Mouse (Mus musculus) forebrain, embryonic 16.5 days (tissue): ENCODE results near the gene Cux1. TPM values are rescaled to one million over a fixed set of nuclear protein-coding genes. Genes with fewer than 3 reads are reported as not detected.
A peak's percentile ranks its signal among the peaks of the same experiment; 100 is the strongest.

Experiments used
- ATAC-seq: fragments of 200-750 bp; cut with Nextera tagmentation; 2 replicates; pipeline ENCODE4 v1.8.0; 2017; ENCODE audit warnings: mild to moderate bottlenecking, moderate library complexity
- H3K27ac ChIP-seq: fragments of 300-500 bp; sonication (generic); 2 replicates; pipeline ENCODE4 v1.5.1; 2014; ENCODE audit warnings: low read length, control low read depth
- H3K27me3 ChIP-seq: fragments of 300-500 bp; sonication (generic); replicated peaks from 2 replicates; pipeline ENCODE4 v1.6.1; 2014; ENCODE audit warnings: low read length; ENCODE audit not compliant: control insufficient read depth, insufficient read depth
- H3K36me3 ChIP-seq: fragments of 300-500 bp; sonication (generic); 2 replicates; pipeline ENCODE4 v1.6.1; 2014; ENCODE audit not compliant: control insufficient read depth, insufficient read depth
- H3K4me1 ChIP-seq: fragments of 300-500 bp; sonication (generic); replicated peaks from 2 replicates; pipeline ENCODE4 v1.6.1; 2014; ENCODE audit warnings: low read length; ENCODE audit not compliant: control insufficient read depth, insufficient read depth
- H3K4me2 ChIP-seq: fragments of 300-500 bp; sonication (generic); 2 replicates; pipeline ENCODE4 v1.6.1; 2014; ENCODE audit warnings: mild to moderate bottlenecking, low read length, control low read depth
- H3K4me3 ChIP-seq: fragments of 300-500 bp; sonication (generic); replicated peaks from 2 replicates; pipeline ENCODE4 v1.5.1; 2014; ENCODE audit warnings: mild to moderate bottlenecking, low read length, control low read depth
- H3K9ac ChIP-seq: fragments of 300-500 bp; sonication (generic); replicated peaks from 2 replicates; pipeline ENCODE4 v1.6.1; 2014; ENCODE audit warnings: low read depth, low read length, control low read depth
- H3K9me3 ChIP-seq: fragments of 300-500 bp; sonication (generic); 2 replicates; pipeline ENCODE4 v1.6.1; 2016; ENCODE audit warnings: low read length; ENCODE audit not compliant: control insufficient read depth
- WGBS: fragments of 180-500 bp; shearing (Covaris S2); extraction: QIAGEN DNeasy Blood & Tissue Kit; methylation state at CpG from one replicate; pipeline ENCODE4 v1.1.7; 2014; 5-methylcytosine and 5-hydroxymethylcytosine counted together
- polyA plus RNA-seq: library from polyadenylated mRNA; unstranded; fragments of >200 nt; fragmentation: Nextera tagmentation; extraction: Ambion mirVana; gene quantifications from 2 replicates; pipeline ENCODE4 v1.2.1, GENCODE M21; 2015

The Cux1 gene
- polyA plus RNA-seq, 1 experiment from 2014 or later = 138 TPM

- 86% methylated on average over 3 of the region's 3 CpGs for WGBS
- H3K36me3 ChIP-seq = no peaks in the 10 kb centered on the region
- H3K9ac ChIP-seq = no peak overlapping the region
- H3K27ac ChIP-seq = no peak overlapping the region
- no peak overlapping the region for H3K4me2 ChIP-seq
- no peaks in the 10 kb centered on the region for H3K9me3 ChIP-seq
- no peak overlapping the region for H3K4me3 ChIP-seq
- H3K27me3 ChIP-seq = no peaks in the 10 kb centered on the region
- no peak for ATAC-seq
- H3K4me1 ChIP-seq = peaks cover 3% of the 10 kb centered on the region; the same call in 1 of the 2 replicates
Observed at GRCm38 (mm10) chr5:136521656-136522055, 45.6 kb downstream of the Cux1 start.

DNA sequence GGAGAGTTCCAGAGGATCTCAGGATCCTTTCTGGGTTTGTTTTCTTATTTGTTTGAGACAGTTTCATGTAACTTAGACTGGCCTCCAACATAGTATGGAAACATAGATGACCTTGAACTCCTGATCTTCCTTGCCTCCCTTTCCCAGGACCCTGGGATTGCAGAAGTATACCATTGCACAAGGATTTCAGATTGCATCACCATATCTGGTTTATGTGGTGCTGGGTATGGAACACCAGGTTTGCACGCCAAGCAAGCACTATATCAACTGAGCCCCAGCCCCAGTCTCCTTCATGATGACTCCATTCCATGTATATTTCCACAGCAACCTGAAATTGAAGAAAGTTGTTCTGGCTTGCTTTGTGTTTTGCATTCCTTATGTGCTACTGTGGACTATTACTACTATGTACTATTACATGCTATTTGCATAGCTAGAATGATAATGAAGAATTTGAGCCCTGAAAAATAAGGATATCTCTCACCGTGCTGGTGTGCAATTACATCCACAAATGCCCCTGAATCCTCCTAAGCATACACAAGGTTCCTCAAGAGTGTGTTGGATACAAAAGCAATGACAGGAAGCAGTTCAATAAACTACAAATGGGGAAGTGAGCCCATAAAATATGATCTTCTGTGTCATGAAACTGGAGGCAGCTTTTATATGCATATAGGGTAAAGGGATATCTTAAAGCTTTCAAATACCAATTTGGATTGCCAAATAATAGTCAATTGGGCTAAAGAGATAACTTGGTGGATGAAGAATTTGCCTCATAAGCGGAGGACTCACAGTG lies 48.4 kb downstream of the Cux1 start:
- Histone ChIP-seq H3K4me1 (peaks cover 6% of the 10 kb centered on the region), H3K9me3 (no peaks in the 10 kb centered on the region), H3K27me3 (no peaks in the 10 kb centered on the region), H3K9ac (no peak overlapping the region), H3K27ac (no peak overlapping the region), H3K4me3 (no peak overlapping the region), H3K36me3 (no peaks in the 10 kb centered on the region), H3K4me2 (no peak overlapping the region)
- WGBS = 96% methylated on average over 3 of the region's 3 CpGs
- no peak for ATAC-seq

- Histone ChIP-seq H3K9ac (no peak overlapping the region), H3K36me3 (no peaks in the 10 kb centered on the region), H3K4me2 (no peak overlapping the region), H3K4me3 (no peak overlapping the region), H3K9me3 (no peaks in the 10 kb centered on the region), H3K27me3 (no peaks in the 10 kb centered on the region), H3K4me1 (peaks cover 8% of the 10 kb centered on the region), H3K27ac (no peak overlapping the region)
- no peak for ATAC-seq
- WGBS = 49% methylated on average over 2 of the region's 2 CpGs
Observed at GRCm38 (mm10) chr5:136517510-136517909, 49.8 kb downstream of the Cux1 start.

GRCm38 (mm10) chr5:136516593-136516992 lies 50.7 kb downstream of the Cux1 start:
- H3K36me3 ChIP-seq = no peaks in the 10 kb centered on the region
- WGBS = 92% methylated on average over 3 of the region's 3 CpGs
- no peak overlapping the region for H3K9ac ChIP-seq
- no peaks in the 10 kb centered on the region for H3K27me3 ChIP-seq
- no peak overlapping the region for H3K4me2 ChIP-seq
- H3K9me3 ChIP-seq = no peaks in the 10 kb centered on the region
- peaks cover 11% of the 10 kb centered on the region for H3K4me1 ChIP-seq
- ATAC-seq = no peak
- H3K4me3 ChIP-seq = no peak overlapping the region
- H3K27ac ChIP-seq = no peak overlapping the region

DNA sequence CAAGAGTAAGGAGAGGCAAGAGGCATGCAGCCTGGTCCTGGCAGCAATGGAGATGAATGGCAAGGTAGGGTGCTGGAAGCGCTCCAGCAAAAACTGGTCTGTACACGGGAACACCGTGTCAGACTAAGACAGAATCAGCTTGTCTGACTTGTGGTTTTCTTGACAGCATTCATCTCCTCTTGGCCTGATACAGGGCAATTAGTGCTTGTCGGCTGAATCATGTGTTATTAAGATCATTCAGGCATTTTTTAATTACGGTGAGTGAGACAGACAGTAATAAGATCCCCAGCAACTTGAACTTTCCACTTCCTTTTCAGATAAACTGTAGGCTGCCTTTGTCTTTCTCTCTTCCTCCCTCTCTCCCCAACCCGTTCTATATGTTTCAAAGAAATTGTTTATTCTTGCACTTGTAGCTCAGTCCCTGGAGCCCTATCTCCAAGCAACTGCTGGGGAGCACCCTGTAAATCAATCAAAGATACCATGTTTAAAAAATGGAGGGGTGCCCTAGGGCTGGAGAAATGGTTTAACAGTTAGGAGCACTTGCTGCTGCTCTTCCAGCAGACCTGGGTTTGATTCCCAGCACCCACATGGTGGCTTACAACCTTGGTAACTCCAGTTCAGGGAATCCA lies 53.1 kb downstream of the Cux1 start:
- Histone ChIP-seq H3K27ac (peak overlapping the region; percentile 42; the same call in 1 of the 2 replicates), H3K4me1 (peaks cover 24% of the 10 kb centered on the region), H3K9me3 (no peaks in the 10 kb centered on the region), H3K36me3 (no peaks in the 10 kb centered on the region), H3K27me3 (no peaks in the 10 kb centered on the region), H3K4me3 (no peak overlapping the region), H3K4me2 (no peak overlapping the region), H3K9ac (no peak overlapping the region)
- ATAC-seq = 0 out of 2 replicates have a peak, but pooled peaks have one; percentile 31
- WGBS = 22% methylated on average over 6 of the region's 6 CpGs

- no peak overlapping the region for H3K4me2 ChIP-seq
- no peak overlapping the region for H3K27ac ChIP-seq
- no peaks in the 10 kb centered on the region for H3K36me3 ChIP-seq
- no peaks in the 10 kb centered on the region for H3K9me3 ChIP-seq
- peaks cover 29% of the 10 kb centered on the region for H3K4me1 ChIP-seq
- WGBS = 81% methylated on average over 2 of the region's 2 CpGs
- ATAC-seq = no peak
- no peak overlapping the region for H3K9ac ChIP-seq
- H3K4me3 ChIP-seq = no peak overlapping the region
- no peaks in the 10 kb centered on the region for H3K27me3 ChIP-seq
Observed at GRCm38 (mm10) chr5:136512103-136512674, 55.1 kb downstream of the Cux1 start.

DNA sequence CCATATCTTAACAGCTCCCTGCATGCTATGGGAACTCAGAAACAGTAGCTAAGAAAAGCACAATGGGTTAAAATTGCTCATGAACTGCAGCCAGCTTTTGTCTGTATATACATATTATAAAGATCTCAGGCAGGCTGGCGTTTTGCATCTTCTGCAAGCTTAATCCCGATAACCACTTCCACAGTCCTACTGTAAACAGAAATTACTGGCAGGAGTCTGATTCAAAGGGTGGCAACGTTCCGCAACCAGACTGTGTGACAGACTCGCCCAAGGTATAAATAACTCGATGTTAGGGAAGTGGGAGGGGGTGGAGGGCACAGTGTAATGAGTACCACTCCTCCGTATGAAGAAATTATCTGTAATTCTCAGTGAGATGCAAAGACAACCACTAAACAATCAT lies 55.9 kb downstream of the Cux1 start:
- Histone ChIP-seq H3K9me3 (no peaks in the 10 kb centered on the region), H3K9ac (no peak overlapping the region), H3K4me3 (no peak overlapping the region), H3K27ac (peak overlapping the region; percentile 41; the same call in 1 of the 2 replicates), H3K27me3 (no peaks in the 10 kb centered on the region), H3K4me2 (no peak overlapping the region), H3K36me3 (no peaks in the 10 kb centered on the region), H3K4me1 (peaks cover 36% of the 10 kb centered on the region)
- ATAC-seq = peak; percentile 78
- WGBS = 20% methylated on average over 7 of the region's 7 CpGs

DNA sequence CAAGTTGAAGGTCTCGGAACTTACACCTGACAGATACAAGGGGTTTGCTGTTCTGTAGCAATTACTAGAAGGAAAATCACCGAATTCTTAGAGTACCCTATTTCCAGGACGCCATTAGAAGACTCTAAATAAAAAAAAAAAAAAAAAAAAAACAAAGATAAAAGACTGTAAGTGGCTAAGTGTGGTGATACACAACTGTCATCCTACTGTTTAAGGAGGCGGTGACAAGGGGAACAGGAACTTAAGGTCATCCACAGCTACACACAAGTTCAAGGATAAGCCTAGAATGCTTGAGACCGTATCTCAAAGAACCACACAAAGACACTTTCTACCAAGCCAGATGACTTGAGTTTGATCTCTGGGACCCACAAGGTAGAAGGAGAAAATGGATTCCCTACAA lies 56.7 kb downstream of the Cux1 start:
- Histone ChIP-seq H3K4me2 (no peak overlapping the region), H3K27ac (no peak overlapping the region), H3K4me1 (peaks cover 39% of the 10 kb centered on the region), H3K36me3 (no peaks in the 10 kb centered on the region), H3K9ac (no peak overlapping the region), H3K4me3 (no peak overlapping the region), H3K9me3 (no peaks in the 10 kb centered on the region), H3K27me3 (no peaks in the 10 kb centered on the region)
- no peak for ATAC-seq
- 92% methylated on average over 5 of the region's 5 CpGs for WGBS

DNA sequence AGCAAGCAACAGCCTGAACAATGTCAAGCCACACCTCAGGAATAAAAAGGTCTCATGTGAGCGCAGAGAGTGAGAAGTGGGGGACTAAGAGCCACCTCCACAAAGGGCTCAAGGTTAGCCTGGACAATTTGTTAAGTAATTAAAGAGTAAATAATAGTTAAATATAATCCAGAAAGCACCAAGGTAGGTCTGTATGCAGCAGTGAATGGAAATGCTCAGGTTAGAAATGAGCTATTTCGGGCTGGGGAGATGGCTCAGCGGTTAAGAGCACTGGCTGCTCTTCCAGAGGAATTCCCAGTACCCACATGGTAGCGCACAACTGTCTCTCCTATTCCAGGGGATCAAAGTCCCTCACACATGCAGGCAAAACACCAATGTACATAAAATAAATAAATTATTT lies 59.7 kb downstream of the Cux1 start:
- 87% methylated on average over 4 of the region's 4 CpGs for WGBS

More for the DNA sequence above, 59.7 kb downstream of the Cux1 start:
- Histone ChIP-seq H3K4me1 (peaks cover 46% of the 10 kb centered on the region), H3K4me3 (no peak overlapping the region), H3K9ac (no peak overlapping the region), H3K27me3 (no peaks in the 10 kb centered on the region), H3K36me3 (no peaks in the 10 kb centered on the region), H3K27ac (no peak overlapping the region), H3K4me2 (no peak overlapping the region), H3K9me3 (no peaks in the 10 kb centered on the region)
- ATAC-seq = no peak
